Mouse (Mus musculus) urinary bladder, postnatal 10 days (tissue): ENCODE measurements around the gene Myo3a.

Experiments used
- DNase-seq: peaks from one replicate; pipeline ENCODE4 v3.0.0; 2022; ENCODE audit warnings: low spot score

Gene Myo3a

GRCm38 (mm10) chr2:22620978-22621827 lies 393.9 kb downstream of the Myo3a start:
- DNase-seq = no peak

- no peak for DNase-seq
Measured at GRCm38 (mm10) chr2:22621828-22622731, 394.8 kb downstream of the Myo3a start, which contains the start of gene Gad2. TSS of gene Gad2 (plus strand) at chr2:22622205.

GRCm38 (mm10) chr2:22623111-22624070 lies 396.1 kb downstream of the Myo3a start:
- DNase-seq = no peak

- DNase-seq = no peak
Measured at GRCm38 (mm10) chr2:22624188-22624975, 397.1 kb downstream of the Myo3a start.

- DNase-seq = no peak
Measured at GRCm38 (mm10) chr2:22625096-22625960, 398.0 kb downstream of the Myo3a start.

GRCm38 (mm10) chr2:22627147-22627666 lies 399.9 kb downstream of the Myo3a start:
- no peak for DNase-seq

- no peak for DNase-seq
Measured at GRCm38 (mm10) chr2:22627819-22628432, 400.6 kb downstream of the Myo3a start.

- no peak for DNase-seq
Measured at GRCm38 (mm10) chr2:22634766-22635165, 407.5 kb downstream of the Myo3a start.

GRCm38 (mm10) chr2:22646134-22646533 lies 418.8 kb downstream of the Myo3a start:
- DNase-seq = no peak

GRCm38 (mm10) chr2:22648394-22648793 lies 421.1 kb downstream of the Myo3a start:
- DNase-seq = no peak

GRCm38 (mm10) chr2:22651826-22652225 lies 424.5 kb downstream of the Myo3a start:
- DNase-seq = no peak

GRCm38 (mm10) chr2:22663731-22664130 lies 436.4 kb downstream of the Myo3a start:
- DNase-seq = no peak
